Mouse (Mus musculus): Measurements from ENCODE around the gene Olfr1328. TPM values are rescaled to one million over a fixed set of nuclear protein-coding genes. Genes with fewer than 3 reads are reported as not detected.
"Not testable (repeated sequence)": the region's sequence is repeated elsewhere in the genome, so short reads cannot be mapped to it uniquely, and the experiment has no call there.

Gene Olfr1328
- polyA plus RNA-seq (2014; fragmentation: Nextera tagmentation; extraction: Ambion mirVana): not detected in 2 replicates

DNA sequence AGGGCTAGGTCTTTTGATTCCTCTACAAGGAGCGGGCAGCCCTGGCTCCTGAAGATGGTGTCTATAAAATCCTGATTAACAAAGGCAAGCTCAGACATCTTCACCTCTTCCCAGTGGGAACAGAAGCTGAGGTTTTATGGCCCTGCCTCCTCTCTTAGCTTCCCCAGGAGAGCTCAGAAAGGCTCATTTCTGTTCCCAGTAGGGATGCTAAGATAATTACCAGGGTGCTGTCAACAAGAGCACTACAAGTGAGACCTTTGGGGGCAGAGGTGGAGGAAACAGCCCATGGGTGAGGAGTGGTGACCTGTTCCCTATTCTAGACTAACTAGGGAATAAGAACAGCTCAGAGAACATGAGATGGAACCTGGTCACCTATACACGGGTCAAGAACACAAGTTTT is at the start of gene Olfr1328:
TSS of gene Olfr1328 (minus strand) at position 101 of the 400 bp plus-strand sequence.
- DNase-seq (ENCODE audit: low spot score) (no peak), ATAC-seq (ENCODE audit: insufficient number of reproducible peaks, low FRiP score, low TSS enrichment, low read depth) (no peak)
- H3K9me3 ChIP-seq (ENCODE audit: control insufficient read depth, low read length): no peaks in the 10 kb centered on the region
- no peaks in the 10 kb centered on the region for H3K4me1 ChIP-seq (ENCODE audit: control insufficient read depth, insufficient read depth, low read length)
- H3K36me3 ChIP-seq (ENCODE audit: control insufficient read depth, insufficient read depth, low read length): no peaks in the 10 kb centered on the region
- 76% methylated on average over 2 of the region's 2 CpGs for WGBS
- H3K27ac ChIP-seq (replicated peaks; ENCODE audit: low read depth, low read length): no peak within 1 kb of the TSS
- H3K4me3 ChIP-seq (ENCODE audit: low read depth, low read length): no peak within 1 kb of the TSS
- no peak within 1 kb of the TSS for H3K4me2 ChIP-seq (ENCODE audit: low read depth, severe bottlenecking)
- no peak within 1 kb of the TSS for H3K9ac ChIP-seq (ENCODE audit: low read length)
- no peaks in the 10 kb centered on the region for H3K27me3 ChIP-seq (ENCODE audit: control insufficient read depth, insufficient read depth, low read length)

GRCm38 (mm10) chr4:118985291-118985690 is 46.9 kb upstream of the Olfr1328 start:
- no peak overlapping the region for H3K4me2 ChIP-seq (ENCODE audit: low read depth, severe bottlenecking)
- 85% methylated on average over 4 of the region's 4 CpGs for WGBS
- no peak overlapping the region for H3K9ac ChIP-seq (ENCODE audit: low read length)
- H3K36me3 ChIP-seq (ENCODE audit: control insufficient read depth, insufficient read depth, low read length): no peaks in the 10 kb centered on the region
- no peaks in the 10 kb centered on the region for H3K27me3 ChIP-seq (ENCODE audit: control insufficient read depth, insufficient read depth, low read length)
- no peaks in the 10 kb centered on the region for H3K4me1 ChIP-seq (ENCODE audit: control insufficient read depth, insufficient read depth, low read length)
- H3K27ac ChIP-seq (replicated peaks; ENCODE audit: low read depth, low read length): no peak overlapping the region
- no peak for ATAC-seq (ENCODE audit: insufficient number of reproducible peaks, low FRiP score, low TSS enrichment, low read depth)
- no peak for DNase-seq (ENCODE audit: low spot score)
- no peaks in the 10 kb centered on the region for H3K9me3 ChIP-seq (ENCODE audit: control insufficient read depth, low read length)
- H3K4me3 ChIP-seq (ENCODE audit: low read depth, low read length): no peak overlapping the region

DNA sequence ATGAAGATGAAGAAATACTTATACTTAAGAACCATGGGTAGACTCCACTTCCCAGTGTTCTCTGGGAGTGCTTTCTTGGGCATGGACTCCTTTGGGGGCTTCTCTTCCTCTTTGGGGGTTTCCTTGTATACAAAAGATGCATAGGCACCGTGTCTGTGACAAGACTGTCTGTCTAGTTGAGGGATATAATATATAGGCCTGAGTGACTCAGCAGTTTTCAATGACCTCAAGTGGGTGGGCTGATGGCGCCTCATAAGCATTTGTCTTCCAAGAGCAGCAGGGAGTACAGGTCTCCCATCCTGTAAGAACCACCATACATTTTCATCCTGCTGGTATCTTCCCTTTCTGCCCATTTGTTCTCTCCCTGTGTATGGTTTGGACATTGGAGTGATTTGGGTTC is 34.9 kb upstream of the Olfr1328 start:
- DNase-seq (ENCODE audit: low spot score): no peak
- Histone ChIP-seq H3K27ac (replicated peaks; ENCODE audit: low read depth, low read length) (no peak overlapping the region), H3K36me3 (ENCODE audit: control insufficient read depth, insufficient read depth, low read length) (no peaks in the 10 kb centered on the region), H3K9me3 (ENCODE audit: control insufficient read depth, low read length) (no peaks in the 10 kb centered on the region), H3K4me2 (ENCODE audit: low read depth, severe bottlenecking) (no peak overlapping the region), H3K9ac (ENCODE audit: low read length) (no peak overlapping the region), H3K27me3 (ENCODE audit: control insufficient read depth, insufficient read depth, low read length) (no peaks in the 10 kb centered on the region), H3K4me1 (ENCODE audit: control insufficient read depth, insufficient read depth, low read length) (no peaks in the 10 kb centered on the region), H3K4me3 (ENCODE audit: low read depth, low read length) (no peak overlapping the region)
- no peak for ATAC-seq (ENCODE audit: insufficient number of reproducible peaks, low FRiP score, low TSS enrichment, low read depth)
- WGBS: 86% methylated on average over 2 of the region's 2 CpGs

DNA sequence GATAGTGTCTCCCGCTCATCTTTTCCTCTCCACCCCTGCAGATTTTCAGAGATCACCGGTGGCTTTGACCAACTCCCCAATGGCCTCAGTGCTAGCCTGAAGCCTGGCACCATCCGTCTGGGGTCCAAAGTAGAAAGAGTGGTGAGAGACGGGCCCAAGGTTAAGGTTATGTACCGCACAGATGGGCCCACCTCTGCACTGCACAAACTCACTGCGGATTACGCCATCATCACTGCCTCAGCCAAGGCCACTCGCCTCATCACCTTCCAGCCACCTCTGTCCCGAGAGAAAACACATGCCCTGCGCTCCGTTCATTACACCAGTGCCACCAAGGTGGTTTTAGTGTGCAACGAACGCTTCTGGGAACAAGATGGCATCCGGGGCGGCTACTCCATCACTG is 29.3 kb upstream of the Olfr1328 start:
- 95% methylated on average over 15 of the region's 15 CpGs for WGBS
- H3K27ac ChIP-seq (replicated peaks; ENCODE audit: low read depth, low read length): no peak overlapping the region
- ATAC-seq (ENCODE audit: insufficient number of reproducible peaks, low FRiP score, low TSS enrichment, low read depth) (no peak), DNase-seq (ENCODE audit: low spot score) (peak; percentile 14)
- no peak overlapping the region for H3K9ac ChIP-seq (ENCODE audit: low read length)
- no peak overlapping the region for H3K4me3 ChIP-seq (ENCODE audit: low read depth, low read length)
- no peak overlapping the region for H3K4me2 ChIP-seq (ENCODE audit: low read depth, severe bottlenecking)
- no peaks in the 10 kb centered on the region for H3K36me3 ChIP-seq (ENCODE audit: control insufficient read depth, insufficient read depth, low read length)
- H3K4me1 ChIP-seq (ENCODE audit: control insufficient read depth, insufficient read depth, low read length): no peaks in the 10 kb centered on the region
- H3K9me3 ChIP-seq (ENCODE audit: control insufficient read depth, low read length): no peaks in the 10 kb centered on the region
- H3K27me3 ChIP-seq (ENCODE audit: control insufficient read depth, insufficient read depth, low read length): no peaks in the 10 kb centered on the region

- DNase-seq (ENCODE audit: low spot score): peak; percentile 11
- Histone ChIP-seq H3K27me3 (ENCODE audit: control insufficient read depth, insufficient read depth, low read length) (no peaks in the 10 kb centered on the region), H3K4me3 (ENCODE audit: low read depth, low read length) (no peak within 1 kb of the TSS), H3K4me2 (ENCODE audit: low read depth, severe bottlenecking) (no peak within 1 kb of the TSS), H3K4me1 (ENCODE audit: control insufficient read depth, insufficient read depth, low read length) (no peaks in the 10 kb centered on the region), H3K9me3 (ENCODE audit: control insufficient read depth, low read length) (no peaks in the 10 kb centered on the region), H3K9ac (ENCODE audit: low read length) (no peak within 1 kb of the TSS), H3K27ac (replicated peaks; ENCODE audit: low read depth, low read length) (no peak within 1 kb of the TSS), H3K36me3 (ENCODE audit: control insufficient read depth, insufficient read depth, low read length) (no peaks in the 10 kb centered on the region)
- no peak for ATAC-seq (ENCODE audit: insufficient number of reproducible peaks, low FRiP score, low TSS enrichment, low read depth)
- 86% methylated on average over 2 of the region's 2 CpGs for WGBS
These were observed 22.8 kb upstream of the Olfr1328 start, which contains the start of gene Lao1 for GRCm38 (mm10) chr4:118961141-118961628. Lao1 (plus strand) TSS chr4:118961578.

DNA sequence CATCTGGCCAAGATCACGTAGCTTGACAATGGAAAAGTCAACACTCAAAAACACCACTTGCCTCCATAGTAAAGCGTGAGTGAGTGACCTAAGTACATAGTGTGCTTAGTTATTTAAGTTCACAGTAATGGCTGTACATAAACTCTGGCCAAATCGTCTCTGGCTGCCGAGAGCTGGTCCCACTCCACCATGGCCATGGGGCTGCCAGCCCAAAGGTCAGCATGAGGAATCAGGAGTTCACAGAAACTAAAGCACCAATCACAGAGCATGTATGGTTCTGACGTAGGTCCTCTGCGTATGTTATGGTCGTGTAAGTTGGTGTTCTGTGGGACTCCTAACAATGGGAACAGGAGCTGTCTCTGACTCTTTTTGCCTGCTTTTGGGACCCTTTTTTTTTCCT is 20.4 kb upstream of the Olfr1328 start:
- Histone ChIP-seq H3K36me3 (ENCODE audit: control insufficient read depth, insufficient read depth, low read length) (no peaks in the 10 kb centered on the region), H3K4me2 (ENCODE audit: low read depth, severe bottlenecking) (no peak overlapping the region), H3K4me3 (ENCODE audit: low read depth, low read length) (no peak overlapping the region), H3K9ac (ENCODE audit: low read length) (no peak overlapping the region), H3K27me3 (ENCODE audit: control insufficient read depth, insufficient read depth, low read length) (no peaks in the 10 kb centered on the region), H3K27ac (replicated peaks; ENCODE audit: low read depth, low read length) (no peak overlapping the region), H3K9me3 (ENCODE audit: control insufficient read depth, low read length) (no peaks in the 10 kb centered on the region), H3K4me1 (ENCODE audit: control insufficient read depth, insufficient read depth, low read length) (no peaks in the 10 kb centered on the region)
- WGBS: 90% methylated on average over 7 of the region's 7 CpGs
- no peak for ATAC-seq (ENCODE audit: insufficient number of reproducible peaks, low FRiP score, low TSS enrichment, low read depth)
- DNase-seq (ENCODE audit: low spot score): peak; percentile 13

GRCm38 (mm10) chr4:118931326-118931725 is 7.1 kb downstream of the Olfr1328 start:
- not testable (repeated sequence) for H3K4me2 ChIP-seq (ENCODE audit: low read depth, severe bottlenecking); H3K4me1 ChIP-seq (ENCODE audit: control insufficient read depth, insufficient read depth, low read length); DNase-seq (ENCODE audit: low spot score); H3K9ac ChIP-seq (ENCODE audit: low read length); H3K9me3 ChIP-seq (ENCODE audit: control insufficient read depth, low read length); ATAC-seq (ENCODE audit: insufficient number of reproducible peaks, low FRiP score, low TSS enrichment, low read depth); H3K27me3 ChIP-seq (ENCODE audit: control insufficient read depth, insufficient read depth, low read length); H3K27ac ChIP-seq (replicated peaks; ENCODE audit: low read depth, low read length); H3K36me3 ChIP-seq (ENCODE audit: control insufficient read depth, insufficient read depth, low read length); H3K4me3 ChIP-seq (ENCODE audit: low read depth, low read length)
- WGBS: 91% methylated on average over 3 of the region's 3 CpGs

DNA sequence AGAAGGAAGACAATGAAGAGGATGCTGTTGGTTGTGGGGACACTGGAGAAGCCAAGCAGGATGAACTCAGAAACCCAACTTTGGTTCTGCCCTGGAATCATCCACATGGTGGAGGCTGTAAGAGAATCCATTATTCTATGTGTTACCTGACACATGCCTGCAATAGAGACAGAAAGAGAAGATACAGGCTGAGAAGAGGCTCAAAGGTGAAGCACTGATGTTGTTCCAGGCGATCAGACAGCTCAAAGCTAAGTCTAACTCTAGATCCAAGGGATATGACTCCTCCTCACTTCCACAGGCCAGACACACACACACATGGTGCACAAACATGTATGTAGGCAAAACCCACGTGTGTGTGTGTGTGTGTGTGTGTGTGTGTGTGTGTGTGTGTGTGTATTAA is 21.0 kb downstream of the Olfr1328 start, which contains the start of gene Olfr1329:
TSS of gene Olfr1329 (minus strand) at position 101 of the 400 bp plus-strand sequence.
- not testable (repeated sequence) for ATAC-seq (ENCODE audit: insufficient number of reproducible peaks, low FRiP score, low TSS enrichment, low read depth); H3K9me3 ChIP-seq (ENCODE audit: control insufficient read depth, low read length); H3K27me3 ChIP-seq (ENCODE audit: control insufficient read depth, insufficient read depth, low read length); H3K9ac ChIP-seq (ENCODE audit: low read length); H3K4me1 ChIP-seq (ENCODE audit: control insufficient read depth, insufficient read depth, low read length); H3K4me2 ChIP-seq (ENCODE audit: low read depth, severe bottlenecking); H3K36me3 ChIP-seq (ENCODE audit: control insufficient read depth, insufficient read depth, low read length); H3K4me3 ChIP-seq (ENCODE audit: low read depth, low read length); DNase-seq (ENCODE audit: low spot score); H3K27ac ChIP-seq (replicated peaks; ENCODE audit: low read depth, low read length)
- 75% methylated on average over 2 of the region's 2 CpGs for WGBS

DNA sequence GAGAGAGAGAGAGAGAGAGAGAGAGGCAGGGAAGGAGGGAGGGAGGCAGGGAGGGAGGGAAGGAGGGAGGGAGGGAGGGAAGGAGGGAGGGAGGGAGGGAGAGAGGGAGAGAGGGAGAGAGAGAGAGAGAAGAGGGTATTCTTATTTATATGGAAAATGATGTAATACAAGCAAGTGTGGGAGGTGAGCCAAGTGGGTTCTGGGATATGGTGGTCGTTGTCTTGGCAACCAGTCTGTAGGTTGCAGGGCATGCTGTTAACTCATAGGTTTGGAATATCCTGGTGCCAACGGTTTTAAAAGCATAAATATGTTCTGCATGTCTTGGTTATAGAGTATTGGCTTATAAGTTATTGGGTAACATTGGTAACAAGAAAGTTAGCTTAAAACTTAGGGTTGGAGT is 36.4 kb downstream of the Olfr1328 start:
- no peak overlapping the region for H3K9ac ChIP-seq (ENCODE audit: low read length)
- H3K4me3 ChIP-seq (ENCODE audit: low read depth, low read length): no peak overlapping the region
- H3K27me3 ChIP-seq (ENCODE audit: control insufficient read depth, insufficient read depth, low read length): no peaks in the 10 kb centered on the region
- WGBS: 65% methylated on average over 2 of the region's 2 CpGs
- H3K36me3 ChIP-seq (ENCODE audit: control insufficient read depth, insufficient read depth, low read length): no peaks in the 10 kb centered on the region
- no peak overlapping the region for H3K27ac ChIP-seq (replicated peaks; ENCODE audit: low read depth, low read length)
- no peak overlapping the region for H3K4me2 ChIP-seq (ENCODE audit: low read depth, severe bottlenecking)
- DNase-seq (ENCODE audit: low spot score) (no peak), ATAC-seq (ENCODE audit: insufficient number of reproducible peaks, low FRiP score, low TSS enrichment, low read depth) (no peak)
- no peaks in the 10 kb centered on the region for H3K4me1 ChIP-seq (ENCODE audit: control insufficient read depth, insufficient read depth, low read length)
- no peaks in the 10 kb centered on the region for H3K9me3 ChIP-seq (ENCODE audit: control insufficient read depth, low read length)

All from limb, embryonic 11.5 days (tissue).